Mouse (Mus musculus) Patski (cell line): Measurements from ENCODE around the gene Ank2. TPM values are rescaled to one million over a fixed set of nuclear protein-coding genes. Genes with fewer than 3 reads are reported as not detected.

Experiments
- ATAC-seq: fragments of 100-300 bp; one replicate; pipeline ENCODE4 v1.8.0; 2021
- CTCF ChIA-PET: fragments of 350-600 bp; sonication (Branson Sonifier 250); formaldehyde crosslinking; loops from one replicate; lab custom pipeline; 2022; ENCODE audit warnings: inconsistent platforms; lab: Charles Lee
- POLR2A ChIA-PET: fragments of 350-600 bp; sonication (Branson Sonifier 250); formaldehyde crosslinking; loops from one replicate; lab custom pipeline; 2022; ENCODE audit warnings: antibody characterized with exemption, inconsistent platforms; lab: Charles Lee
- DNase-seq: peaks from one replicate; pipeline ENCODE4 v3.0.0-alpha.2; 2011; ENCODE audit warnings: low read depth, low spot score
- H3K27me3 ChIP-seq: fragments of 371-371 bp; one replicate; pipeline ENCODE4 v1.5.1; 2021
- CTCF ChIP-seq: fragments of 100-300 bp; IDR thresholded peaks from one replicate; pipeline ENCODE4 v1.5.1; 2021
- in situ Hi-C: fragments of 300-500 bp; cut with MboI; formaldehyde crosslinking; loops from 3 replicates; pipeline ENCODE4 v1.11.1; 2018; ENCODE audit warnings: low pct_unique_long_range_greater_than_20kb, mixed read lengths
- polyA plus RNA-seq: library from polyadenylated mRNA; unstranded; gene quantifications from one replicate; pipeline ENCODE4 v1.2.3, GENCODE M21; 2021

Gene Ank2
- polyA plus RNA-seq, 1 experiment from 2014 or later: 47.7 TPM

GRCm38 (mm10) chr3:127281390-127281789 is 217.8 kb downstream of the Ank2 start:
- ChIA-PET CTCF (interaction anchor here (2.7 kb wide), 1 partner anchor 21 kb away, joined by 7 read pairs; no protein-coding TSS in a partner anchor), POLR2A (no interaction called here)
- no peak for TF ChIP-seq CTCF
- DNase-seq (no peak), ATAC-seq (no peak)
- in situ Hi-C loops: no loop called here
- no peaks in the 10 kb centered on the region for H3K27me3 ChIP-seq

GRCm38 (mm10) chr3:127280376-127280775 is 218.8 kb downstream of the Ank2 start:
- TF ChIP-seq CTCF: peak; percentile 46
- ChIA-PET CTCF (interaction anchor here (0.8 to 2.7 kb wide), 4 partner anchors 13 to 20 kb away, joined by 3 to 7 read pairs (median 3); no protein-coding TSS in a partner anchor), POLR2A (no interaction called here)
- in situ Hi-C loops: no loop called here
- H3K27me3 ChIP-seq: no peaks in the 10 kb centered on the region
- DNase-seq (no peak), ATAC-seq (no peak)

GRCm38 (mm10) chr3:127275953-127276352 is 223.2 kb downstream of the Ank2 start:
- CTCF ChIA-PET: no interaction called here
- no peak for TF ChIP-seq CTCF
- ATAC-seq (no peak), DNase-seq (no peak)
- no peaks in the 10 kb centered on the region for H3K27me3 ChIP-seq
- POLR2A ChIA-PET: no interaction called here
- in situ Hi-C loops: no loop called here

DNA sequence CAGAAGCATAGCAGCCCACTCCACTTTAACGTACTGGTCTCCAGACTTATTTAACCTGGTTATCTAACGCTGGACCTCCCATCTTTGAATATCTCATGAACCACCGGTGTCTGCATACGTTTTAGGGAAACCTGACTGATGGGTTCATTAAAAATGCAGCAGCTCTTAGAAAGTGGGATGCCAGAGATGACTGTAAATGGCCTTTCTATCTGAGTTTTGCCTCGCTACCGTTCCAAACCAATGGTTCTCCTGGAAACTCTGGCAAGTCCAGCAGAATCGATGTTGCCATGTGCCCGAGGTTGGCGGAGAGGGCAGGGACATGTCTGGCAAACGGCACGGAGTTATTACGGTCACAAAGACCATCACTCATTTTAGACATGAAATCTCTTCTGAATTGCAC is 226.3 kb downstream of the Ank2 start:
- ChIA-PET POLR2A (interaction anchor here (0.6 kb wide), 1 partner anchor 29 kb away, joined by 3 read pairs; no protein-coding TSS in a partner anchor), CTCF (no interaction called here)
- no peak for TF ChIP-seq CTCF
- no peaks in the 10 kb centered on the region for H3K27me3 ChIP-seq
- in situ Hi-C loops: no loop called here
- ATAC-seq: no peak
- DNase-seq: no peak

DNA sequence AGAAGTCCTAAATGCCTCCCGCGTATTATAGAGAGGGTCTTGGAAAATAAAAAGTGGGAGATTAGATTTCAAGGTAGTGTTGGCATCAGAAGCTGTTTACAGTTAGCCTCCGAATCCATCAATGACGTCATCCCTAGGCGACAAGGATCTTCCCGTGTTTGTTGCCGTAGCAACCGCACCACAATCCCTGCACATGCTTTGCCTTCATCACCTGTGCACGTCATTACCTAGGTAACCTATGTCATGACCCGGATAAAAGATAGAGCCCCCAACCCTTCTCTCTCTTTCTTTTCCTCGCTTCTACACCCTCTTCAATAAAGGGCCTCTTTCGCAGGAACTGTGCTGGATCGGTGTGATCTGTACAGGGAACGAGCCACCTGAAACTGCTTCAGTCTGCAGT is 229.5 kb downstream of the Ank2 start:
- CTCF ChIA-PET: no interaction called here
- POLR2A ChIA-PET: no interaction called here
- H3K27me3 ChIP-seq: no peaks in the 10 kb centered on the region
- ATAC-seq: no peak
- TF ChIP-seq CTCF: no peak
- no peak for DNase-seq
- in situ Hi-C loops: no loop called here

GRCm38 (mm10) chr3:127267846-127268245 is 231.3 kb downstream of the Ank2 start:
- ChIA-PET POLR2A (no interaction called here), CTCF (interaction anchor here (1.0 kb wide), 1 partner anchor 12 kb away, joined by 3 read pairs; no protein-coding TSS in a partner anchor)
- in situ Hi-C loops: no loop called here
- H3K27me3 ChIP-seq: no peaks in the 10 kb centered on the region
- TF ChIP-seq CTCF: no peak
- DNase-seq: no peak
- ATAC-seq: no peak

DNA sequence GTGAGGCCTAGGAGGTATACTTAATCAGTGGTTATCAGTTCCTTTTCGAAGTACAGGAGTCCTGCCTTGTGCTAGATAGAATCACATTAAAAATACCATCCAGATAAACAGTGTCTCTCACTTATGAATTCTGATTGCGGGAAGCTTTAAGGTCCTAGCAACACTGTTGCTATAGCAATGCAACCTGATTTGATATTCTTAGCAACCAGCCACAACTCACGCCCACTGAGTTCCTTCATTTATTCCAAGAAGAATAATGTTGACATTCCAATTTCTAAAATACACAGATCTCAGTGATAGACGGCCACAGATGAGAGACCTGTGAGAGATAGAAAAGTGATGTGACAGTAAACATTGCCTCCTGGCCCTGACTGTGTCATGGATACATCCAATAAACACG is 233.4 kb downstream of the Ank2 start:
- in situ Hi-C loops: no loop called here

DNA sequence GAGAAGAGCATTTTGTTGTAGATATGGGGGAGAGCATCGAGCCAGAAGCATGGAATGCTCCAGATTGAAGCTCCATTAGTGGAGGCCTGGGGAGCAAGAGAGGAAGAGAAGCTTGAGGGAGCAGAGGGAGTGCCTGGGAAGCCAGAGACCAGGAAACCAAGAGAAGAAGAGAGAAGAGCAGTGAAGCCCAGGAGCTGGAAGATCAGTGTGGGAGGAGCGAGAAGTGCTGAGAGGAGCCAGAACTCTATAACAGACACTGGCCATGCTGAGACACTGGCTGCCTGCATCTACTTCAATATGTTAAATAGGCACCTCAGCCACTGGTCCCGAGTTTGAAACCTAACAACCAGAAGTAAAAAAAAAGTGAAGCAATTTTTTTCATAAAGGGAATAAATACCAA is 234.0 kb downstream of the Ank2 start:
- CTCF ChIA-PET: interaction anchor here (0.9 to 2.5 kb wide), 4 partner anchors 12 to 32 kb away, joined by 3 to 6 read pairs (median 4); no protein-coding TSS in a partner anchor
- ATAC-seq (no peak), DNase-seq (no peak)
- in situ Hi-C loops: no loop called here
- no peaks in the 10 kb centered on the region for H3K27me3 ChIP-seq
- TF ChIP-seq CTCF: no peak
- POLR2A ChIA-PET: no interaction called here

More for the DNA sequence above, 233.4 kb downstream of the Ank2 start:
- no peak for TF ChIP-seq CTCF
- ATAC-seq (no peak), DNase-seq (no peak)
- CTCF ChIA-PET: interaction anchor here (1.6 to 1.8 kb wide), 2 partner anchors 11 to 24 kb away, joined by 3 to 5 read pairs; no protein-coding TSS in a partner anchor
- POLR2A ChIA-PET: no interaction called here
- no peaks in the 10 kb centered on the region for H3K27me3 ChIP-seq

GRCm38 (mm10) chr3:127260786-127261166 is 238.4 kb downstream of the Ank2 start:
- ATAC-seq (no peak), DNase-seq (no peak)
- ChIA-PET POLR2A (no interaction called here), CTCF (interaction anchor here (2.1 to 2.7 kb wide), 2 partner anchors 13 to 20 kb away, joined by 7 read pairs; no protein-coding TSS in a partner anchor)
- no peak for TF ChIP-seq CTCF
- in situ Hi-C loops: no loop called here
- no peaks in the 10 kb centered on the region for H3K27me3 ChIP-seq

GRCm38 (mm10) chr3:127260007-127260785 is 239.0 kb downstream of the Ank2 start:
- H3K27me3 ChIP-seq: no peaks in the 10 kb centered on the region
- no peak for ATAC-seq
- in situ Hi-C loops: no loop called here
- ChIA-PET CTCF (interaction anchor here (2.1 to 2.7 kb wide), 2 partner anchors 13 to 20 kb away, joined by 7 read pairs; no protein-coding TSS in a partner anchor), POLR2A (no interaction called here)
- DNase-seq: no peak
- no peak for TF ChIP-seq CTCF
